Mouse (Mus musculus) lung, embryonic 16.5 days (tissue): ENCODE results near the gene Snrpb. TPM values are rescaled to one million over a fixed set of nuclear protein-coding genes. Genes with fewer than 3 reads are reported as not detected.

Experiments
- ATAC-seq: fragments of 200-750 bp; cut with Nextera tagmentation; 2 replicates; pipeline ENCODE4 v1.8.0; 2017; ENCODE audit warnings: low read depth, mild to moderate bottlenecking, moderate library complexity
- H3K27ac ChIP-seq: fragments of 300-500 bp; sonication (generic); 2 replicates; pipeline ENCODE4 v1.5.1; 2014; ENCODE audit warnings: mild to moderate bottlenecking, control low read depth, low read length
- H3K27me3 ChIP-seq: fragments of 300-500 bp; sonication (generic); 2 replicates; pipeline ENCODE4 v1.6.1; 2014; ENCODE audit warnings: low read depth, low read length, mixed read lengths; ENCODE audit not compliant: control insufficient read depth, insufficient read depth
- H3K36me3 ChIP-seq: fragments of 300-500 bp; sonication (generic); 2 replicates; pipeline ENCODE4 v1.6.1; 2014; ENCODE audit warnings: low read length; ENCODE audit not compliant: control insufficient read depth, insufficient read depth
- H3K4me1 ChIP-seq: fragments of 300-500 bp; sonication (generic); replicated peaks from 2 replicates; pipeline ENCODE4 v1.6.1; 2014; ENCODE audit warnings: low read length, mixed read lengths; ENCODE audit not compliant: control insufficient read depth, insufficient read depth
- H3K4me2 ChIP-seq: fragments of 300-500 bp; sonication (generic); 2 replicates; pipeline ENCODE4 v1.6.1; 2014; ENCODE audit warnings: low read depth, low read length, control low read depth
- H3K4me3 ChIP-seq: fragments of 300-500 bp; sonication (generic); 2 replicates; pipeline ENCODE4 v1.5.1; 2014; ENCODE audit warnings: mild to moderate bottlenecking, low read length, control low read depth
- H3K9ac ChIP-seq: fragments of 300-500 bp; sonication (generic); 2 replicates; pipeline ENCODE4 v1.6.1; 2014; ENCODE audit warnings: low read length, control low read depth
- H3K9me3 ChIP-seq: fragments of 300-500 bp; sonication (generic); 2 replicates; pipeline ENCODE4 v1.6.1; 2016; ENCODE audit warnings: low read length; ENCODE audit not compliant: control insufficient read depth
- WGBS: fragments of 180-500 bp; shearing (Covaris S2); extraction: QIAGEN DNeasy Blood & Tissue Kit; methylation state at CpG from one replicate; pipeline ENCODE4 v1.1.7; 2014; 5-methylcytosine and 5-hydroxymethylcytosine counted together
- polyA plus RNA-seq: library from polyadenylated mRNA; unstranded; fragments of >200 nt; fragmentation: Nextera tagmentation; extraction: Ambion mirVana; gene quantifications from 2 replicates; pipeline ENCODE4 v1.2.1, GENCODE M21; 2015

Snrpb gene
- polyA plus RNA-seq, 1 experiment from 2014 or later, result 609 TPM

DNA sequence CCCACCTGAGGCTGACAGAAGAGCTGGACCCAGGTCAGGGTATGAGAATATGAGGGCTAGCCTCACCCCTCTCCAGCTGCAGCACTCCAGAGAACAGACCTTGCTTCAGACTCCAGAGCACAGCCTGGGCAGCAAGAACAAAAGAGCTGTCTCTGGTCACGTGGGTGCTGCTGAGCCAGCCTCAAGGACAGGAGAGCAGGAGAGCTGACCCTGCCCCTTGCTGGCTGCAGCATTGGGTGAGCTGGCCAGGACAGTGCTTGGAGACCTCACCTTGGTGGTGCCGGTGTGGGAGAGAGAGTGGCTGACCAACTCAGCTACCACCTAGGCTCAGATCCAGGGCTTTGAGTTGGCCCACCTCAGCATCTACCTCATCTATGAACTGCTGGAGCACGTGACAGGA is 24.0 kb downstream of the Snrpb start:
- H3K4me2 ChIP-seq, result no peak overlapping the region
- no peaks in the 10 kb centered on the region for H3K36me3 ChIP-seq
- no peaks in the 10 kb centered on the region for H3K27me3 ChIP-seq
- H3K4me3 ChIP-seq, result no peak overlapping the region
- H3K9ac ChIP-seq, result no peak overlapping the region
- H3K27ac ChIP-seq, result no peak overlapping the region
- no peak for ATAC-seq
- no peaks in the 10 kb centered on the region for H3K4me1 ChIP-seq
- WGBS, result 73% methylated on average over 3 of the region's 3 CpGs
- no peaks in the 10 kb centered on the region for H3K9me3 ChIP-seq

DNA sequence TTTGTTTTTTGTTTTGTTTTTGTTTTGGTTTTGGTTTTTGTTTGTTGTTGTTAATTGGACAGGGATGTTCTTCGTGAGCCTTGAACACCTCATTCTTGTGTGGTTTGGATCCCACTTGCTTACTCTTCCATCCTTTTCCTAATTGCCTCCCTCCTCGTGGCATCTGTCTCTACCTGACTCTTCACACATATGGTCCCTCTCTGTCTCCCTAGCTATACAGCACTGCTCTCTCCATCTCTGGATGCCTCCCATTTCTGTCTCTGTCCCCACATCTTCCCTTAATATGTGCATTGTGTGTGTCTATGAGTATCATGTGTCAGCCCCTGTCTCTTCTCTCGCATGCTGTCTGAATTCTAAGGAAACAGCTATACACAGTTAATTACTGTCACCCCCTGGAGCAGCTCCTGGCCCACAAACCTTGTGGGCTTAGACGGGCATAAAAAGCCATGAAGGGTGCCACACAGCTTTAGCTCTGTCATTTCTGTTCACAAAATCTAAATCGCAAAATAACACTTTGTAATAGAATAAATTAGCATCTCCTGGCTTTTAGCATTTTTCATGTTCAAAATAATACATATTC is 33.0 kb downstream of the Snrpb start:
- no peak overlapping the region for H3K27ac ChIP-seq
- 67% methylated on average over 5 of the region's 5 CpGs for WGBS
- no peak overlapping the region for H3K4me2 ChIP-seq
- ATAC-seq, result no peak
- H3K36me3 ChIP-seq, result no peaks in the 10 kb centered on the region
- H3K4me3 ChIP-seq, result no peak overlapping the region
- H3K9me3 ChIP-seq, result no peaks in the 10 kb centered on the region
- no peak overlapping the region for H3K9ac ChIP-seq
- no peaks in the 10 kb centered on the region for H3K4me1 ChIP-seq
- no peaks in the 10 kb centered on the region for H3K27me3 ChIP-seq

DNA sequence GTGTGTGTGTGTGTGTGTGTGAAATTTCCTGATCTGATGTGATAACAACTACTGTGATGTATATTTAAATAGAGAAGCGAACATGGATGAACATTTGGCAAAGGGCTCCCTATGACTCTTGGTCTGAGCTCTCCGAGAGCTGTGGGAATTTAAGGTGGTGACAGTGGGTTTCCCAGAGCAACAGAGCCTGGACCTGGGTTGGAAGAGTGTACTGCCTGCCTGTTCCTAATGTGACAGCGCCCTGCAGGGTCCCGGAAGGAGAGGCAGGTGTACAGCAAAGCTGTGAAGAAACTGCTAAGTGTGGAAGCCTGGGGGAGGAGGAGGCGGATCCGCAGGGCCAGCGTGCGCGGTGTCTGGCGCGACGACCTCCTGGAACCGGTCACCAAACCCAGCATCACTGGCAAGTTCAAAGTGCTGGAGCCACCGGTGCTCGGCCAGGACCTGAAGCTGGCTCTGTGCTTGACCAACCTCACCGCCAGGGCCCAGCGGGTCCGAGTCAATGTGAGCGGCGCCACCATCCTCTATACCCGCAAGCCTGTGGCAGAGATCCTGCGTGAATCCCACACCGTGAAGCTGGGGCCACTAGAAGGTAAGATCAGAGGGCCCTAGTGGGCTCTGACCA is 34.4 kb downstream of the Snrpb start:
- no peaks in the 10 kb centered on the region for H3K4me1 ChIP-seq
- H3K27me3 ChIP-seq, result no peaks in the 10 kb centered on the region
- H3K9me3 ChIP-seq, result no peaks in the 10 kb centered on the region
- H3K36me3 ChIP-seq, result no peaks in the 10 kb centered on the region
- no peak overlapping the region for H3K27ac ChIP-seq
- WGBS, result 76% methylated on average over 23 of the region's 23 CpGs
- ATAC-seq, result no peak
- no peak overlapping the region for H3K4me3 ChIP-seq
- H3K9ac ChIP-seq, result no peak overlapping the region
- no peak overlapping the region for H3K4me2 ChIP-seq

DNA sequence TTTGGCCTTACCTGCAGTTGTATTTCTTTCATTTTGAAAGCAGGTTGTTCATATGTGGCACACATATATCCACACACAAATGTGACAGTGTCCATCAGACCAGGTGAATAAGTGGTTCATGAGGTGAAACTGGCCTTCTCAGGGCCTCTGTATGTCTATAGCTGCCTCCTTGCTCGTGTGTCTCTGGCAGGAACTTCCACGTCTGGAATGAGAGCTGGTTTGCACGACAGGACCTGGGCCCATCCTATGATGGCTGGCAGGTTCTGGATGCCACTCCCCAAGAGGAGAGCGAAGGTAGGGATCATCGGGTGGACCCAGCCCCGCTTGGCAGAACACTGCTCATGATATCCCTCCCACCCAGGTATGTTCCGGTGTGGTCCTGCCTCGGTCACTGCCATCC is 36.2 kb downstream of the Snrpb start:
- no peaks in the 10 kb centered on the region for H3K27me3 ChIP-seq
- no peaks in the 10 kb centered on the region for H3K4me1 ChIP-seq
- H3K9ac ChIP-seq, result no peak overlapping the region
- H3K36me3 ChIP-seq, result no peaks in the 10 kb centered on the region
- H3K27ac ChIP-seq, result no peak overlapping the region
- no peak overlapping the region for H3K4me2 ChIP-seq
- no peaks in the 10 kb centered on the region for H3K9me3 ChIP-seq
- ATAC-seq, result no peak
- H3K4me3 ChIP-seq, result no peak overlapping the region
- 83% methylated on average over 8 of the region's 8 CpGs for WGBS

DNA sequence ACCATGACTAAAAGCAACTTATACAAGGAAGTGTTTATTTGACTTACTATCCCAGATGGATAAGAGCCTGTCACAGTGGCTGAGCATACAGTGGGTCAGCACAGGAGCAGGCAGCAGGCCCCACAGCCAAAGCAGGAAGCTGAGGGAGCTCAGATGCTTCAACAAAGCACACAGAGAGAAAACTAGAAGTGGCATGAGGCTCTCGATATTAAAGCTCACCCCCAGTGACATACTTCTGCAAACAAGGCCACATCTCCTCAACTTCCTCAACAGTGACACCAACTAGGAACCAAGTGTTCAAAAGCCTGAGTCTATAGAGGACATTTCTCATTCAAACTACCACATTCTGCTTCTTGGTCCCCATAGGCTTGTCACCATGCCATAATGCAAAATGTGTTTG is 49.5 kb downstream of the Snrpb start:
- 29% methylated on average over 1 of the region's 1 CpGs for WGBS
- Histone ChIP-seq H3K27ac (no peak overlapping the region), H3K9ac (no peak overlapping the region), H3K9me3 (no peaks in the 10 kb centered on the region), H3K36me3 (no peaks in the 10 kb centered on the region), H3K4me2 (no peak overlapping the region), H3K4me3 (no peak overlapping the region), H3K27me3 (no peaks in the 10 kb centered on the region), H3K4me1 (no peaks in the 10 kb centered on the region)
- no peak for ATAC-seq

DNA sequence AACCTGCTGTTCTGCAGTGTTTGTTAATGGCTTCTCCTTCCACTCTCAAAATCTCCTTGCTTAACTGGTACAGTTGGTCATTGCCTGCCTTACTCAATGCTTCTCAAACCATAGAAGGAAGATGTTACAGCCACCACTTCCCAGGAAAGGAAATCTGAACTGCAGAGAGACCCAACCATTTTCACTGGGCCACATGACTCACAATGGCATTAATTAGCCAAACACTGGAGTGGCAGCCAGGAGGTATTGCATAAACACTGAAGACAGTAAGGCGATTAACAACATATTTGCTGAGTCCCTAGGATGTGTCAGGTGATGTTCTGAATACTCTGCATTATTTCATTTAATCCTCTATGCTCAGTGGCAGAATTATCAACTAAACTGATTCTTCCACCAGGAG is 53.1 kb downstream of the Snrpb start:
- no peak overlapping the region for H3K9ac ChIP-seq
- ATAC-seq, result no peak
- no peaks in the 10 kb centered on the region for H3K36me3 ChIP-seq
- WGBS, result 27% methylated on average over 1 of the region's 1 CpGs
- no peaks in the 10 kb centered on the region for H3K4me1 ChIP-seq
- H3K9me3 ChIP-seq, result no peaks in the 10 kb centered on the region
- H3K4me3 ChIP-seq, result no peak overlapping the region
- H3K27me3 ChIP-seq, result no peaks in the 10 kb centered on the region
- no peak overlapping the region for H3K4me2 ChIP-seq
- H3K27ac ChIP-seq, result no peak overlapping the region

DNA sequence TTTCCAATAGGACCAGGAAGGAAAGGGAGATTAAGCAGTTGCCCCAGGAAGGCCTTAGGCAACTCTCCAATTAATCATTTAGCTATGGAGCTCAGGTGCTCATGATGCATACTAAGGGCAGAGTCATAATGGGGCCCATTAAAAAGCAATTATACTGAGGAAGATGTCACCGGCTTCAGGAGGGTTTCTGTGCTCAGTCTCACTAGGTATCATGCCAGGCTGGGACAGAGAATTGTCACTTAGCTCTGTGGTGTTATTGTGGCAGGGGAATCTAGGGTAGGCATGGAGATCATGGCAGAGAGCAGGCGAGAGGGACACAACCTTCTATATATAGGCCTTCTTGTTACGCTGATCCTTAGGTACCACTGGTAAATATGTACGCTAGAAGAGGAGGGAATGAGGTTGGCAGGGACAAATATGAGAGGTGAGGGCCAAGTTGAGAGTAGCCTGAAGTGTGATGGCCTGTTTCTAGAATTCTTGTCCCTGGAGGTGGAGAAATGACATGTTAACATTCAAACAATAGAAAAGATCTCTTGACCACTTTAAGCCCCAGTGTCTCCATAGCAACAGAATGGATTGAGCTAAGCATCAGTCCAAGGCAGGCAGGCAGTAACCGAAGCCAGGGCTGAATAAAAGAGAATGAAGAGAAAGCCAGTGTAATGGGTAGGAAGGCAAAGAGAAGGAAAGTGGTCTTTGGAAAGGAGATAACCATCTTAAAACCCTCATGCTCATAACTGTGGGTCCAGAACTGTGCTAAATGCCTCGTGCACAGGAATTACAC is 53.7 kb downstream of the Snrpb start:
- no peak overlapping the region for H3K4me3 ChIP-seq
- no peak overlapping the region for H3K27ac ChIP-seq
- H3K27me3 ChIP-seq, result no peaks in the 10 kb centered on the region
- H3K9ac ChIP-seq, result no peak overlapping the region
- ATAC-seq, result no peak
- no peaks in the 10 kb centered on the region for H3K4me1 ChIP-seq
- H3K4me2 ChIP-seq, result no peak overlapping the region
- no peaks in the 10 kb centered on the region for H3K9me3 ChIP-seq
- H3K36me3 ChIP-seq, result no peaks in the 10 kb centered on the region
- 69% methylated on average over 6 of the region's 6 CpGs for WGBS

Other genes starting within 250 kb of the Snrpb start
- not detected in 2 replicates for gene Tgm3, start 167.1 kb downstream of the Snrpb start, polyA plus RNA-seq
- gene Tgm6, start 67.0 kb downstream of the Snrpb start, polyA plus RNA-seq, result not detected in 2 replicates
- not detected in 2 replicates for gene Tmc2, start 15.8 kb upstream of the Snrpb start, polyA plus RNA-seq
- 216 and 233 TPM in 2 replicates for gene Nop56, start 95.0 kb upstream of the Snrpb start, polyA plus RNA-seq
- 152 and 161 TPM in 2 replicates for gene Idh3b, start 105.1 kb upstream of the Snrpb start, polyA plus RNA-seq
- 0.96 and 0.97 TPM in 2 replicates for gene Ebf4, start 115.8 kb upstream of the Snrpb start, polyA plus RNA-seq
- gene Cpxm1, start 218.2 kb upstream of the Snrpb start, polyA plus RNA-seq, result 62.2 and 65.8 TPM in 2 replicates
- not detected in 2 replicates for gene Gm28372, start 225.8 kb upstream of the Snrpb start, polyA plus RNA-seq
- 0.31 TPM in 1 of 2 replicates, not detected in the other for gene 1700020A23Rik, start 225.9 kb upstream of the Snrpb start, polyA plus RNA-seq
- gene Tmem239, start 227.1 kb upstream of the Snrpb start, polyA plus RNA-seq, result not detected in 2 replicates
- gene Vps16, start 244.9 kb upstream of the Snrpb start, polyA plus RNA-seq, result 84.3 and 84.5 TPM in 2 replicates
- gene Pced1a, start 245.3 kb upstream of the Snrpb start, polyA plus RNA-seq, result 14.4 TPM in 2 replicates